Mouse (Mus musculus): ENCODE data around the gene Aspm.
"Not testable (repeated sequence)": the region's sequence is repeated elsewhere in the genome, so short reads cannot be mapped to it uniquely, and the experiment has no call there.

Gene Aspm

GRCm38 (mm10) chr1:139454340-139455225, at the start of gene Aspm:
Gene Aspm (plus strand): TSS chr1:139454772.
- DNase-seq: peak; percentile 92

- DNase-seq: no peak
Measured at GRCm38 (mm10) chr1:139405766-139406165, 48.8 kb upstream of the Aspm start.

- DNase-seq: no peak
Measured at GRCm38 (mm10) chr1:139407701-139408100, 46.9 kb upstream of the Aspm start.

GRCm38 (mm10) chr1:139412365-139412764, 42.2 kb upstream of the Aspm start:
- DNase-seq: not testable (repeated sequence)

GRCm38 (mm10) chr1:139413465-139413864, 41.1 kb upstream of the Aspm start:
- no peak for DNase-seq

- no peak for DNase-seq
Measured at GRCm38 (mm10) chr1:139421521-139421874, 33.1 kb upstream of the Aspm start.

- peak; percentile 94 for DNase-seq
Measured at GRCm38 (mm10) chr1:139421875-139422791, 32.4 kb upstream of the Aspm start, which contains the start of gene Zbtb41. Gene Zbtb41 (plus strand): TSS chr1:139422288.

GRCm38 (mm10) chr1:139422941-139423340, 31.6 kb upstream of the Aspm start:
- peak; percentile 23 for DNase-seq

- DNase-seq: no peak
Measured at GRCm38 (mm10) chr1:139423931-139424330, 30.6 kb upstream of the Aspm start.

- DNase-seq: no peak
Measured at GRCm38 (mm10) chr1:139425006-139425405, 29.6 kb upstream of the Aspm start.

GRCm38 (mm10) chr1:139438373-139438772, 16.2 kb upstream of the Aspm start:
- peak; percentile 43 for DNase-seq

GRCm38 (mm10) chr1:139443103-139443502, 11.5 kb upstream of the Aspm start:
- not testable (repeated sequence) for DNase-seq

- DNase-seq: no peak
Measured at GRCm38 (mm10) chr1:139455226-139455869, 776 bp downstream of the Aspm start.

- no peak for DNase-seq
Measured at GRCm38 (mm10) chr1:139460807-139461206, 6.2 kb downstream of the Aspm start.

- DNase-seq: no peak
Measured at GRCm38 (mm10) chr1:139465936-139466335, 11.4 kb downstream of the Aspm start.

- DNase-seq: no peak
Measured at GRCm38 (mm10) chr1:139478898-139479297, 24.3 kb downstream of the Aspm start.

GRCm38 (mm10) chr1:139480246-139480645, 25.7 kb downstream of the Aspm start:
- no peak for DNase-seq

- no peak for DNase-seq
Measured at GRCm38 (mm10) chr1:139481146-139481545, 26.6 kb downstream of the Aspm start.

GRCm38 (mm10) chr1:139494630-139495029, 40.1 kb downstream of the Aspm start:
- no peak for DNase-seq

- no peak for DNase-seq
Measured at GRCm38 (mm10) chr1:139495408-139495807, 40.8 kb downstream of the Aspm start.

GRCm38 (mm10) chr1:139496212-139496611, 41.6 kb downstream of the Aspm start:
- DNase-seq: no peak

- no peak for DNase-seq
Measured at GRCm38 (mm10) chr1:139499751-139500150, 45.2 kb downstream of the Aspm start.

- no peak for DNase-seq
Measured at GRCm38 (mm10) chr1:139501258-139501752, 46.7 kb downstream of the Aspm start, which contains the start of gene F13b. Gene F13b (plus strand): TSS chr1:139501702.
